In the genomic region with DNA sequence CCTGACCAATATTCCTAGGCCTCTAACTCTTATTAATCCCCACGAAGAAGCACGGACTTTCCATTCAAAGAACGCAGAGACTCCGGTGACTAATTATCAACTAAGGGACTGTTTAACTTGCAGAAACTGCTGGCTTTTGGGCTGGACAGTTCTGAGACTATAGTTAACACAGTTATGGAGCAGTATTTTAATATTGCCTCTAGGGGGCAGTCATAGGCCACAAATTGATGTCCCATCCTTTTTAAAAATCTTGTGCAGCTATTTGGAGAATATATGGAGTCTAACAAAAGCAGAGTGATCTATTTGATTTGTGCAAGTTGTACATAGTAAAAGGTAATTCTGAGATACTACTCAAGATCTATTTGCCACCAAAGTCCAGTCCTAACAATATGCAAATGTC, we compare ENCODE assay signal across 10 mouse cellular contexts. TPM values are rescaled to one million over a fixed set of nuclear protein-coding genes. Genes with fewer than 3 reads are reported as not detected.
DNase-seq lines count a peak whose midpoint lies in the region; ATAC-seq and TF ChIP-seq lines count a peak whose summit lies in the region.
"Had no signal": no experiment of that assay in that cellular context is flagged by ENCODE, and none has a peak within 500 bp of the region (broad histone marks: within the 10 kb centered on the region; RNA-seq: fewer than 3 reads in every experiment).

No protein-coding gene starts in this region.

- no peaks in the 10 kb centered on the region for H3K4me1 ChIP-seq in embryonic facial prominence, embryonic 14.5 days (ENCODE audit: control insufficient read depth, insufficient read depth, low read length)

- no peak overlapping the region for H3K9ac ChIP-seq in embryonic facial prominence, embryonic 14.5 days (ENCODE audit: low read depth, low read length)

- no peak for DNase-seq in cerebellum, postnatal 4 days (ENCODE audit: low spot score in 2 of 2)
- peak; percentile 56 to 77 for DNase-seq in left cerebral cortex, postnatal 25 days (ENCODE audit: low spot score in 2 of 2)
- DNase-seq in left cerebral cortex, postnatal 4 days, result no peak
- DNase-seq in Patski (ENCODE audit: low read depth, low spot score), result peak; percentile 7
- DNase-seq in embryonic facial prominence, embryonic 14.5 days (ENCODE audit: low spot score), result peak; percentile 61
- DNase-seq in lung, postnatal 14 days, result peak; percentile 34

- no peak overlapping the region for H3K4me2 ChIP-seq in embryonic facial prominence, embryonic 14.5 days (ENCODE audit: low read depth, low read length)

- no peak overlapping the region for H3K4me3 ChIP-seq in embryonic facial prominence, embryonic 14.5 days (ENCODE audit: low read depth, low read length)
- H3K4me3 ChIP-seq: myocyte had no signal

- peak; percentile 52 for TF ChIP-seq CTCF in Patski (IDR thresholded peaks at IDR 0.05)

- no peaks in the 10 kb centered on the region for H3K36me3 ChIP-seq in embryonic facial prominence, embryonic 14.5 days (ENCODE audit: control insufficient read depth, insufficient read depth, low read length)

- no peak overlapping the region for H3K27ac ChIP-seq in embryonic facial prominence, embryonic 14.5 days (replicated peaks; ENCODE audit: low read depth, low read length)

- peak; percentile 31; the same call in 1 of the 2 replicates for ATAC-seq in cerebellum, adult (ENCODE audit: insufficient number of reproducible peaks, low FRiP score, low TSS enrichment)
- no peak for ATAC-seq in Patski
- no peak for ATAC-seq in embryonic facial prominence, embryonic 14.5 days (ENCODE audit: low read depth)
- no peak for ATAC-seq in megakaryocyte, adult 5-6 weeks (ENCODE audit: poor library complexity, severe bottlenecking)

- H3K9me3 ChIP-seq in embryonic facial prominence, embryonic 14.5 days (ENCODE audit: control insufficient read depth, low read length), result no peaks in the 10 kb centered on the region

- CTCF ChIA-PET in Patski (lab: Charles Lee), result interaction anchor here (1.0 kb wide), 1 partner anchor 9 kb away, joined by 4 read pairs; no protein-coding TSS in a partner anchor

- in situ Hi-C loops in Patski (cut with MboI; ENCODE audit: low pct_unique_long_range_greater_than_20kb), result loop anchor here (5.0 kb wide), 2 partner anchors 42 to 102 kb away; no protein-coding TSS in a partner anchor

- POLR2A ChIA-PET in Patski (lab: Charles Lee), result no interaction called here

- H3K27me3 ChIP-seq in Patski, result peaks cover 7% of the 10 kb centered on the region
- H3K27me3 ChIP-seq in embryonic facial prominence, embryonic 14.5 days (replicated peaks; ENCODE audit: control insufficient read depth, insufficient read depth, low read length), result no peaks in the 10 kb centered on the region

- intact Hi-C loops in left cerebral cortex, postnatal 25 days (cut with DNase I), result loop anchor here (1.0 to 5.0 kb wide), 3 partner anchors 45 to 100 kb away; no protein-coding TSS in a partner anchor
- intact Hi-C loops in left cerebral cortex, postnatal 4 days (cut with DNase I), result loop anchor here (5.0 kb wide), 2 partner anchors 47 to 97 kb away; a partner anchor contains a TSS

- WGBS in embryonic facial prominence, embryonic 14.5 days, result 28% methylated on average over 4 of the region's 4 CpGs

RNA-seq across cellular contexts. Expression of a gene that starts 15.3 kb away (rescaled TPM):
- total RNA-seq in left cerebral cortex, postnatal 25 days (2021), result 10 to 100 TPM; 19.9 to 21.4 TPM
- total RNA-seq in left cerebral cortex, postnatal 4 days (2021), result 10 to 100 TPM; 30.3 to 31.5 TPM
- polyA plus RNA-seq in Patski (2021), result 37.2 TPM
- 77.8 and 84.3 TPM in 2 replicates for polyA plus RNA-seq in embryonic facial prominence, embryonic 14.5 days (2014; fragmentation: Nextera tagmentation; extraction: Ambion mirVana)
- total RNA-seq in megakaryocyte, adult 5-6 weeks (2015), result 20.0 and 21.0 TPM in 2 replicates
- 27.3 and 29.8 TPM in 2 replicates for total RNA-seq in megakaryocyte, adult 5-6 weeks (2017)

RNA-seq across cellular contexts. Expression of a gene that starts 28.0 kb away (rescaled TPM):
- 100 to 1,000 TPM; 553 to 568 TPM for total RNA-seq in left cerebral cortex, postnatal 25 days (2021)
- 10 to 100 TPM; 69.1 to 73.9 TPM for total RNA-seq in left cerebral cortex, postnatal 4 days (2021)
- not detected for polyA plus RNA-seq in Patski (2021)
- 0.50 and 0.81 TPM in 2 replicates for polyA plus RNA-seq in embryonic facial prominence, embryonic 14.5 days (2014; fragmentation: Nextera tagmentation; extraction: Ambion mirVana)
- total RNA-seq in megakaryocyte, adult 5-6 weeks (2015), result not detected in 2 replicates
- not detected in 2 replicates for total RNA-seq in megakaryocyte, adult 5-6 weeks (2017)
- polyA plus RNA-seq: myocyte had no signal

RNA-seq across cellular contexts. Expression of a gene that starts 38.9 kb away (rescaled TPM):
- total RNA-seq in left cerebral cortex, postnatal 25 days (2021), result under 1 TPM in 1 of 2 experiments, not detected in 1; 0.25 TPM
- under 1 TPM in 1 of 2 experiments, not detected in 1; 0.77 TPM for total RNA-seq in left cerebral cortex, postnatal 4 days (2021)
- polyA plus RNA-seq in Patski (2021), result not detected
- not detected in 2 replicates for polyA plus RNA-seq in embryonic facial prominence, embryonic 14.5 days (2014; fragmentation: Nextera tagmentation; extraction: Ambion mirVana)
- not detected in 2 replicates for total RNA-seq in megakaryocyte, adult 5-6 weeks (2015)
- 0.12 TPM in 1 of 2 replicates, not detected in the other for total RNA-seq in megakaryocyte, adult 5-6 weeks (2017)
- polyA plus RNA-seq: heart, embryonic 14.5 days; myocyte had no signal

RNA-seq across cellular contexts. Expression of a gene that starts 46.3 kb away (rescaled TPM):
- total RNA-seq in left cerebral cortex, postnatal 25 days (2021), result 1 to 10 TPM; 7.4 to 9.2 TPM
- total RNA-seq in left cerebral cortex, postnatal 4 days (2021), result 1 to 10 TPM; 3.6 to 4.9 TPM
- not detected for polyA plus RNA-seq in Patski (2021)
- polyA plus RNA-seq in embryonic facial prominence, embryonic 14.5 days (2014; fragmentation: Nextera tagmentation; extraction: Ambion mirVana), result 0.22 TPM in 1 of 2 replicates, not detected in the other
- not detected in 2 replicates for total RNA-seq in megakaryocyte, adult 5-6 weeks (2015)
- total RNA-seq in megakaryocyte, adult 5-6 weeks (2017), result not detected in 2 replicates
- polyA plus RNA-seq: myocyte had no signal

RNA-seq across cellular contexts. Expression of a gene that starts 50.0 kb away (rescaled TPM):
- under 1 TPM in 1 of 2 experiments, not detected in 1; 0.27 TPM for total RNA-seq in left cerebral cortex, postnatal 25 days (2021)
- total RNA-seq in left cerebral cortex, postnatal 4 days (2021), result under 1 TPM; 0.34 to 0.82 TPM
- polyA plus RNA-seq in Patski (2021), result 0.06 TPM
- 0.90 and 1.1 TPM in 2 replicates for polyA plus RNA-seq in embryonic facial prominence, embryonic 14.5 days (2014; fragmentation: Nextera tagmentation; extraction: Ambion mirVana)
- total RNA-seq in megakaryocyte, adult 5-6 weeks (2015), result not detected in 2 replicates
- total RNA-seq in megakaryocyte, adult 5-6 weeks (2017), result not detected in 2 replicates

Comparison
In these comparisons a context has a peak if more than half of its experiments do, and no peak if none do; other contexts are left out.
1. DNase-seq: peak in left cerebral cortex, postnatal 25 days (2 of 2), Patski (single experiment), embryonic facial prominence, embryonic 14.5 days (single experiment) and lung, postnatal 14 days (single experiment); none in cerebellum, postnatal 4 days (0 of 2) and left cerebral cortex, postnatal 4 days (single experiment).
2. RNA of a gene that starts 28.0 kb away (total RNA-seq): 553 to 568 TPM in left cerebral cortex, postnatal 25 days and 69.1 to 73.9 TPM in left cerebral cortex, postnatal 4 days; not detected in megakaryocyte, adult 5-6 weeks; every median in the first group is over 10 times any median in the second.